Mouse (Mus musculus): ENCODE results near the gene Ncmap.

The Ncmap gene

GRCm38 (mm10) chr4:135397991-135398390, at the start of gene Ncmap:
Gene Ncmap, minus strand, starts transcription at chr4:135398227.
- DNase-seq: no peak

- no peak for DNase-seq
Observed at GRCm38 (mm10) chr4:135442473-135442872, 44.4 kb upstream of the Ncmap start.

GRCm38 (mm10) chr4:135439904-135440522, 42.0 kb upstream of the Ncmap start:
- DNase-seq: no peak

GRCm38 (mm10) chr4:135439188-135439647, 41.2 kb upstream of the Ncmap start:
- DNase-seq: no peak

GRCm38 (mm10) chr4:135437924-135438323, 39.9 kb upstream of the Ncmap start:
- no peak for DNase-seq

- DNase-seq: no peak
Observed at GRCm38 (mm10) chr4:135436291-135436690, 38.3 kb upstream of the Ncmap start.

GRCm38 (mm10) chr4:135434395-135434789, 36.4 kb upstream of the Ncmap start:
- DNase-seq: no peak

- peak; percentile 55 for DNase-seq
Observed at GRCm38 (mm10) chr4:135433443-135434394, 35.7 kb upstream of the Ncmap start, which contains the start of gene Rcan3. Gene Rcan3, minus strand, starts transcription at chr4:135433853.

GRCm38 (mm10) chr4:135433086-135433442, 35.0 kb upstream of the Ncmap start:
- no peak for DNase-seq

GRCm38 (mm10) chr4:135429990-135430760, 32.1 kb upstream of the Ncmap start:
- DNase-seq: no peak

- DNase-seq: no peak
Observed at GRCm38 (mm10) chr4:135429383-135429782, 31.4 kb upstream of the Ncmap start.

- no peak for DNase-seq
Observed at GRCm38 (mm10) chr4:135426587-135426986, 28.6 kb upstream of the Ncmap start.

GRCm38 (mm10) chr4:135425625-135426024, 27.6 kb upstream of the Ncmap start:
- peak; percentile 83 for DNase-seq

- no peak for DNase-seq
Observed at GRCm38 (mm10) chr4:135420961-135421360, 22.9 kb upstream of the Ncmap start.

GRCm38 (mm10) chr4:135420416-135420815, 22.4 kb upstream of the Ncmap start:
- no peak for DNase-seq

- no peak for DNase-seq
Observed at GRCm38 (mm10) chr4:135419996-135420395, 22.0 kb upstream of the Ncmap start.

- DNase-seq: no peak
Observed at GRCm38 (mm10) chr4:135416367-135416766, 18.3 kb upstream of the Ncmap start.

GRCm38 (mm10) chr4:135413491-135413890, 15.5 kb upstream of the Ncmap start:
- DNase-seq: no peak

GRCm38 (mm10) chr4:135411633-135412032, 13.6 kb upstream of the Ncmap start:
- peak; percentile 33 for DNase-seq

GRCm38 (mm10) chr4:135406180-135406579, 8.2 kb upstream of the Ncmap start:
- DNase-seq: peak; percentile 37

- DNase-seq: no peak
Observed at GRCm38 (mm10) chr4:135404916-135405315, 6.9 kb upstream of the Ncmap start.

GRCm38 (mm10) chr4:135404048-135404447, 6.0 kb upstream of the Ncmap start:
- no peak for DNase-seq

- DNase-seq: no peak
Observed at GRCm38 (mm10) chr4:135401881-135402280, 3.9 kb upstream of the Ncmap start.
